Comparison of ENCODE assay signal across 25 mouse cellular contexts in the genomic region with DNA sequence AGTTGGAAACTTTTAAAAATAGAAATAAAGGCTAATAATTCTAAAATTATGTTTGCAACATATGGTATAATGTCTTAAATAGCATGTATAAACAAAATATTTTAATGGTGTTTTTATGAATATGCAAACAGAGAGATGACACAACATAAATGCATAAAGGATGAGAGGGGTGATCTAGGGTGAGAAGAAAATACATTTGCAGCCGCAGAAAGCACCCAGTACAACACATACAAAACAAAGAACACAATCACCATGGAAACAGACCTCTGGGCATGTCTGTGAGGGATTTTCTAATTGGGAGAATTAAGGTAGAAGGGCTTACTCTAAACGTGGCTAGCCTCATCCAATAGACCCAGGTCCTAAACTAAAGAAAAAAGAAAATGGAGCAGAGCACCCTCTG.
"Had no signal": no experiment of that assay in that cellular context is flagged by ENCODE, and none has a peak within 500 bp of the region (broad histone marks: within the 10 kb centered on the region; RNA-seq: fewer than 3 reads in every experiment).

No protein-coding gene starts in this region.

- ATAC-seq: hindbrain, embryonic 16.5 days; inflammation-experienced regulatory T-cells, adult 6 months; intestine, embryonic 15.5 days; intestine, postnatal 0 days; liver, embryonic 12.5 days had no signal

- H3K4me1 ChIP-seq: heart, embryonic 10.5 days; heart, embryonic 12.5 days; hindbrain, embryonic 10.5 days; hindbrain, embryonic 12.5 days; intestine, embryonic 15.5 days; limb, embryonic 15.5 days; liver, embryonic 12.5 days had no signal

- H3K9ac ChIP-seq: heart, embryonic 12.5 days; hindbrain, embryonic 12.5 days; hindbrain, embryonic 14.5 days; intestine, embryonic 15.5 days; limb, embryonic 13.5 days; limb, embryonic 15.5 days; liver, embryonic 12.5 days; liver, embryonic 14.5 days had no signal

- DNase-seq: gastrocnemius, adult 2 months; gastrocnemius, postnatal 10 days; gastrocnemius, postnatal 25 days; heart, adult 18-20 months; heart, postnatal 10 days; heart, postnatal 4 days; kidney, adult 9 months; kidney, postnatal 14 days; kidney, postnatal 4 days; left cerebral cortex, postnatal 4 days had no signal

- H3K36me3 ChIP-seq: heart, embryonic 10.5 days; heart, embryonic 12.5 days; hindbrain, embryonic 10.5 days; hindbrain, embryonic 12.5 days; intestine, embryonic 15.5 days; limb, embryonic 13.5 days; limb, embryonic 15.5 days; liver, embryonic 12.5 days had no signal

- H3K9me3 ChIP-seq: heart, embryonic 10.5 days; heart, embryonic 12.5 days; hindbrain, embryonic 10.5 days; hindbrain, embryonic 12.5 days; intestine, embryonic 15.5 days; limb, embryonic 13.5 days; limb, embryonic 15.5 days; liver, embryonic 12.5 days had no signal

- H3K27me3 ChIP-seq: heart, embryonic 12.5 days; hindbrain, embryonic 12.5 days; intestine, embryonic 15.5 days; limb, embryonic 13.5 days; limb, embryonic 15.5 days; liver, embryonic 12.5 days had no signal

- H3K27ac ChIP-seq: gastrocnemius, adult 2 months; heart, embryonic 10.5 days; hindbrain, embryonic 10.5 days; hindbrain, embryonic 12.5 days; hindbrain, embryonic 14.5 days; intestine, embryonic 15.5 days; layer of hippocampus, adult 2 months; left cerebral cortex, adult 2 months; limb, embryonic 13.5 days; limb, embryonic 15.5 days; liver, embryonic 12.5 days; liver, embryonic 14.5 days had no signal

- H3K4me3 ChIP-seq: gastrocnemius, adult 2 months; heart, embryonic 10.5 days; heart, embryonic 12.5 days; hindbrain, embryonic 10.5 days; hindbrain, embryonic 12.5 days; intestine, embryonic 15.5 days; layer of hippocampus, adult 2 months; left cerebral cortex, adult 2 months; limb, embryonic 13.5 days; limb, embryonic 15.5 days; liver, embryonic 12.5 days had no signal

- H3K4me2 ChIP-seq: heart, embryonic 12.5 days; hindbrain, embryonic 12.5 days; hindbrain, embryonic 14.5 days; intestine, embryonic 15.5 days; limb, embryonic 13.5 days; limb, embryonic 15.5 days; liver, embryonic 12.5 days had no signal
